Mouse (Mus musculus): ENCODE data around the gene E130114P18Rik.

E130114P18Rik gene

GRCm38 (mm10) chr4:97602579-97602978 is 175.3 kb downstream of the E130114P18Rik start:
- DNase-seq (ENCODE audit: low spot score), result peak; percentile 12

- DNase-seq (ENCODE audit: low spot score), result peak; percentile 64
Measured at GRCm38 (mm10) chr4:97600875-97601835, 176.7 kb downstream of the E130114P18Rik start.

GRCm38 (mm10) chr4:97597443-97597842 is 180.4 kb downstream of the E130114P18Rik start:
- DNase-seq (ENCODE audit: low spot score), result no peak

GRCm38 (mm10) chr4:97596348-97596747 is 181.5 kb downstream of the E130114P18Rik start:
- no peak for DNase-seq (ENCODE audit: low spot score)

GRCm38 (mm10) chr4:97593869-97594268 is 184.0 kb downstream of the E130114P18Rik start:
- no peak for DNase-seq (ENCODE audit: low spot score)

- no peak for DNase-seq (ENCODE audit: low spot score)
Measured at GRCm38 (mm10) chr4:97589790-97590189, 188.1 kb downstream of the E130114P18Rik start.

GRCm38 (mm10) chr4:97587412-97588010 is 190.4 kb downstream of the E130114P18Rik start:
- no peak for DNase-seq (ENCODE audit: low spot score)

GRCm38 (mm10) chr4:97585170-97585569 is 192.7 kb downstream of the E130114P18Rik start:
- no peak for DNase-seq (ENCODE audit: low spot score)

- no peak for DNase-seq (ENCODE audit: low spot score)
Measured at GRCm38 (mm10) chr4:97584445-97585130, 193.3 kb downstream of the E130114P18Rik start.

- DNase-seq (ENCODE audit: low spot score), result no peak
Measured at GRCm38 (mm10) chr4:97582796-97583430, 195.0 kb downstream of the E130114P18Rik start.

- DNase-seq (ENCODE audit: low spot score), result no peak
Measured at GRCm38 (mm10) chr4:97582064-97582415, 195.8 kb downstream of the E130114P18Rik start.

GRCm38 (mm10) chr4:97581314-97582063 is 196.4 kb downstream of the E130114P18Rik start:
- no peak for DNase-seq (ENCODE audit: low spot score)

- DNase-seq (ENCODE audit: low spot score), result no peak
Measured at GRCm38 (mm10) chr4:97580906-97581305, 197.0 kb downstream of the E130114P18Rik start.

GRCm38 (mm10) chr4:97578571-97579165 is 199.2 kb downstream of the E130114P18Rik start:
- no peak for DNase-seq (ENCODE audit: low spot score)

- no peak for DNase-seq (ENCODE audit: low spot score)
Measured at GRCm38 (mm10) chr4:97577431-97577830, 200.4 kb downstream of the E130114P18Rik start.

- DNase-seq (ENCODE audit: low spot score), result no peak
Measured at GRCm38 (mm10) chr4:97575447-97575846, 202.4 kb downstream of the E130114P18Rik start.

GRCm38 (mm10) chr4:97569320-97569719 is 208.6 kb downstream of the E130114P18Rik start:
- DNase-seq (ENCODE audit: low spot score), result no peak

- DNase-seq (ENCODE audit: low spot score), result peak; percentile 46
Measured at GRCm38 (mm10) chr4:97564656-97565055, 213.2 kb downstream of the E130114P18Rik start.

GRCm38 (mm10) chr4:97564199-97564598 is 213.7 kb downstream of the E130114P18Rik start:
- DNase-seq (ENCODE audit: low spot score), result no peak

GRCm38 (mm10) chr4:97557585-97557984 is 220.3 kb downstream of the E130114P18Rik start:
- DNase-seq (ENCODE audit: low spot score), result no peak

GRCm38 (mm10) chr4:97544016-97544415 is 233.9 kb downstream of the E130114P18Rik start:
- DNase-seq (ENCODE audit: low spot score), result no peak
